Mouse (Mus musculus) heart, embryonic 14.5 days (tissue): ENCODE measurements at regions not wholly inside any gene's neighbourhood (a gene's known extent, or its start where the extent isn't known, plus 50 kb on each side); places are given as distances from the start of the nearest gene placed in this dataset.

ENCODE experiments used
- ATAC-seq: fragments of 200-750 bp; cut with Nextera tagmentation; 2 replicates; pipeline ENCODE4 v1.8.0; 2017; ENCODE audit warnings: low read depth, moderate TSS enrichment; ENCODE audit not compliant: insufficient number of reproducible peaks, insufficient read depth, low FRiP score
- H3K27ac ChIP-seq, 2 experiments: fragments of 200-500 bp in 1 of 2; fragments of 300-500 bp in 1 of 2; sonication (generic) in 1 of 2; replicated peaks in 1 of 2; 2 replicates each; pipeline ENCODE4 v1.5.1; 2012 to 2014; ENCODE audit warnings: low read depth in 2 of 2, low read length in 2 of 2, control low read depth in 1 of 2, mild to moderate bottlenecking in 1 of 2, mixed read lengths in 1 of 2; ENCODE audit not compliant: control insufficient read depth in 1 of 2, insufficient read depth in 1 of 2
- H3K27me3 ChIP-seq: fragments of 300-500 bp; sonication (generic); 2 replicates; pipeline ENCODE4 v1.6.1; 2014; ENCODE audit warnings: mild to moderate bottlenecking, low read length, control low read depth; ENCODE audit not compliant: control insufficient read depth, insufficient read depth
- H3K36me3 ChIP-seq: fragments of 300-500 bp; sonication (generic); 2 replicates; pipeline ENCODE4 v1.6.1; 2014; ENCODE audit warnings: mild to moderate bottlenecking, control low read depth, low read length, mixed read lengths; ENCODE audit not compliant: control insufficient read depth, insufficient read depth
- H3K4me1 ChIP-seq, 2 experiments: fragments of 200-500 bp in 1 of 2; fragments of 300-500 bp in 1 of 2; sonication (generic) in 1 of 2; 2 replicates each; pipeline ENCODE4 v1.6.1; 2012 to 2014; ENCODE audit warnings: low read length in 2 of 2, control low read depth in 1 of 2, mixed read lengths in 1 of 2; ENCODE audit not compliant: control insufficient read depth in 2 of 2, insufficient read depth in 2 of 2
- H3K4me2 ChIP-seq: fragments of 300-500 bp; sonication (generic); 2 replicates; pipeline ENCODE4 v1.6.1; 2014; ENCODE audit warnings: mild to moderate bottlenecking, low read length
- H3K4me3 ChIP-seq, 2 experiments: fragments of 200-500 bp in 1 of 2; fragments of 300-500 bp in 1 of 2; sonication (generic) in 1 of 2; 2 replicates each; pipeline ENCODE4 v1.5.1; 2012 to 2014; ENCODE audit warnings: low read length in 2 of 2, mild to moderate bottlenecking in 2 of 2, control low read depth in 1 of 2, low read depth in 1 of 2, moderate library complexity in 1 of 2; ENCODE audit not compliant: control insufficient read depth in 1 of 2, insufficient read depth in 1 of 2
- H3K9ac ChIP-seq: fragments of 300-500 bp; sonication (generic); 2 replicates; pipeline ENCODE4 v1.6.1; 2014; ENCODE audit warnings: mild to moderate bottlenecking, low read length
- H3K9me3 ChIP-seq: fragments of 300-500 bp; sonication (generic); 2 replicates; pipeline ENCODE4 v1.6.1; 2016; ENCODE audit warnings: low read length, control low read depth; ENCODE audit not compliant: control insufficient read depth
- WGBS: fragments of 180-500 bp; shearing (Covaris S2); extraction: QIAGEN DNeasy Blood & Tissue Kit; methylation state at CpG from one replicate; pipeline ENCODE4 v1.1.7; 2014; 5-methylcytosine and 5-hydroxymethylcytosine counted together

DNA sequence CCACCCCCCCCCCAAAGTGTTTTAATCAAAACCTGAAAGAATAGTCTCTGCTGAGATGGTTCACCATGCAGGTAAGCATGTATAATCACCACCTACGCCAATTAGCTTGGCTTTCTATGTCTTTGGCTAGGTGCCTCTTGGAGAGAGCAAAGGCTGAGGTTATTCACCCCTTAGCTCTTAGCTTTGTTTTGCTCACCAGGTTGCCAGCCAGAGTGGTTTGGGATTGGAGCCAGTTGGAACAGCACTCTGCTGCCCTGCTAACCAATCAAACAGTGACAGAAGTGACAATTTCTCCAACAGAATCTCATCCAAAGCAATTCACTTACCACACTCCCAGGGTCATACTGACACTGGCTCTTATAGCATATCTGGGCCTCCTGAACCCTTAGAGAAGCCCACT, 162.3 kb upstream of the Bcor start:
- Histone ChIP-seq H3K4me2 (no peak overlapping the region), H3K36me3 (no peaks in the 10 kb centered on the region), H3K27ac (no peak overlapping the region), H3K4me3 (no peak overlapping the region), H3K9ac (no peak overlapping the region), H3K4me1 (no peaks in the 10 kb centered on the region), H3K9me3 (no peaks in the 10 kb centered on the region), H3K27me3 (no peaks in the 10 kb centered on the region)
- no peak for ATAC-seq
- WGBS = 78% methylated on average over 1 of the region's 1 CpGs

DNA sequence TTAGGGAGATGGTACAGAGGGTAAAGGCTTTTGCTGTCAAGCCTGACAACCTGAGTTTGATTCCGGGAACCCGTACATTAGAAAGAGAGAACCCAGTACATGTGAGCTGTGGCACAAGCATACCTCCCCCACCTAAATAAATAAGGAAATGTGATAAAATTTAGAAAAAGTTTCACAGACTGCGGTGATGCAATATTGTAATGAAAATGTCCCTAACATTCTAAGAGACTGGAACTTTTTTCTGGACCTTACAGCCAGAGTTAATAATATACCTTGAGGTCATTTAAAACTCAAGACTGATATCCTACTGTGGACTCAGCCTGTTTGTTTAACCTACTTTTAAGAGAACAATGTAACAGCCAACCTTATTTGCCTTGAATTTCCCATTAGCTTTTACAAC, 163.1 kb upstream of the Bcor start:
- Histone ChIP-seq H3K27me3 (no peaks in the 10 kb centered on the region), H3K4me3 (no peak overlapping the region), H3K9ac (no peak overlapping the region), H3K4me2 (no peak overlapping the region), H3K9me3 (no peaks in the 10 kb centered on the region), H3K4me1 (no peaks in the 10 kb centered on the region), H3K36me3 (no peaks in the 10 kb centered on the region), H3K27ac (no peak overlapping the region)
- no peak for ATAC-seq
- 75% methylated on average over 3 of the region's 3 CpGs for WGBS

DNA sequence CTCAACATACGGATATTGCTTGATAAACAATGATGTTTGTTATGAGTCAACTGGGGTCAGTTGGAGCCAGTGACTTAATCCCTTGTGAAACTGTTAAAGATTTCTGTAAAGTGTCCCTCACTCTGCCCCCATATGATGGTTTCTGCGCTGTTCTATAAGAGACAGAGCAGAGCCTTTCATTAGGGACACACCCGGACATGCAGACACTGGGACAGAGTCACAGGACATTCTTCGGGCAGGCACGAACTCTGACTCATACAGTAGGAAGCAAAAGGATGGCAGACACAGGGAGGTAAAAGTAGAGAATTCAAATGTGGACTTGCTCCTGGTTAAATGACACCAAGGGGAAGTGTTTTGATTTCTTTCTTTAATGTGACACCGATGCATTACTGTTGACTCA, 163.7 kb upstream of the Bcor start:
- no peaks in the 10 kb centered on the region for H3K36me3 ChIP-seq
- 66% methylated on average over 6 of the region's 6 CpGs for WGBS
- H3K27ac ChIP-seq = no peak overlapping the region
- no peak for ATAC-seq
- no peaks in the 10 kb centered on the region for H3K27me3 ChIP-seq
- no peaks in the 10 kb centered on the region for H3K9me3 ChIP-seq
- no peak overlapping the region for H3K4me2 ChIP-seq
- no peak overlapping the region for H3K9ac ChIP-seq
- H3K4me1 ChIP-seq = no peaks in the 10 kb centered on the region
- no peak overlapping the region for H3K4me3 ChIP-seq

DNA sequence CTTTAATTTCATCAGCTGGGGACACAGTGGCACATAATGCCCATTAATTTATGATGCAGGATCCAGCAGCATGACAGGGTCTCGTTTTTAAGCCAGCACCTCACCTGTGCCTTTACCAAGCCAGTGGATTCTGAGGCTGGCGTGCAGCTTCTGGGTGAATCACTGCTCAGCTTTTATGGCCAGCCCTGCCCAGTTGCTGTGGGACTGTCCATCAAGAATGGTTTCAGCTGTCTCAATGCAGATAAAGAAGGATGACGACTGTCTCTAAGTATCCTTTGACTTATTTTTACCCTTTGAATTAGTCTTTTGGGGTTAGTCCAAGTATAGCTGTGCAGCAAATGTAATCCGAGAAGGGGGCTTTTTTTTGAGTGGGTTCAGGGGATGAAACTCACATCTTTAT, 167.3 kb upstream of the Bcor start:
- Histone ChIP-seq H3K4me2 (no peak overlapping the region), H3K36me3 (no peaks in the 10 kb centered on the region), H3K27ac (no peak overlapping the region), H3K27me3 (no peaks in the 10 kb centered on the region), H3K4me1 (no peaks in the 10 kb centered on the region), H3K9me3 (no peaks in the 10 kb centered on the region), H3K9ac (no peak overlapping the region), H3K4me3 (no peak overlapping the region)
- WGBS = 47% methylated on average over 4 of the region's 4 CpGs
- ATAC-seq = no peak

DNA sequence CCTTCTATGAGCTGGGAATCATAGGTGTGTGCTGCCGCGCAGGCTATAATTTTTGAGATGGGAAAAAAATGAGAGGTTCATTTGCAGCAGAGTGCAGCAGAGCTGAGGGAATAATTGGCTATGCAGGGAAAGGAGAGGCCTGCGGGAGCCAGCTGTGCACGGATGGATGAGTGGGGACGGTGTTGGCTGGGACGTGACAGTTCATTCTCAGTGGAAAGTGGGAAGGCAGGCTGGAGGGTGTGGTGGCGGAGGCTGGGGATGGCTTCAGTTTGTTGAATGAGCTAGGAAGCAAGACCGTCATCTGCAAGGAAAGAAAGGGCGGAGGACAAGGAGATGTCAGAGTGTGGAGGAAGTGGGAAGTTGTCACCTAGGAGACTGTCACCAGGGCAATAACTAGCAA, 180.4 kb upstream of the Bcor start:
- Histone ChIP-seq H3K4me3 (no peak overlapping the region), H3K4me1 (no peaks in the 10 kb centered on the region), H3K4me2 (no peak overlapping the region), H3K9ac (no peak overlapping the region), H3K27me3 (no peaks in the 10 kb centered on the region), H3K36me3 (no peaks in the 10 kb centered on the region), H3K27ac (no peak overlapping the region), H3K9me3 (no peaks in the 10 kb centered on the region)
- no peak for ATAC-seq
- 81% methylated on average over 9 of the region's 9 CpGs for WGBS

DNA sequence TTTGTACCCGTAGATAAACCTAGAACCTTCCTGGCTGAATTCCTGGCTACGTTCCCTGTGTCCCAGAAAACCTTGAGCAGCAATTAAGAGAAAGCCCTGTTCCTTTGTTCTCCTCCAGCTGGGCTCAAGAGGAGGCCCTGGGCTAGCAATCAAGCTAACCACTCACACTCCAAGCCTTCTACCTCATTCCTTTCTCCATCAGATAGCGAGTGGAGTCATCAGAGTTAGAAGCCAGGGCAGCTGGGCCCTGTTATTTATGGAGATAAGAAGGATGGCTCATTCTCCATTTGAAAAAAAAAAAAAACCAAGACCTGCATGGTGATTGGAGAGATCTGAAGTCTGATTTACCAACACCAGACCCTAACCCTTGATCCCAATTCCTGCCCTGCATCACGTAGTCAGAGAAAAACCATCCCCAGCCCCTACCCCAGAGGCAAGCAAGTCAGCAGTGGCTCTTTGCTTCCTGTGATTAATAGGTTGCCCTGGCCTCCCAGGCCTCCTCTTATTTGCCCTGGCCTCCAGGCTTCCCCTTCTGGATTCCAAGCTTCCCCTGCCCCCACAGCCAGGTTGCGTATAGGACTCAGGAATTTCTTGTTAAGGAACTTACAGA, 181.3 kb upstream of the Bcor start:
- no peak for ATAC-seq
- 57% methylated on average over 5 of the region's 5 CpGs for WGBS

DNA sequence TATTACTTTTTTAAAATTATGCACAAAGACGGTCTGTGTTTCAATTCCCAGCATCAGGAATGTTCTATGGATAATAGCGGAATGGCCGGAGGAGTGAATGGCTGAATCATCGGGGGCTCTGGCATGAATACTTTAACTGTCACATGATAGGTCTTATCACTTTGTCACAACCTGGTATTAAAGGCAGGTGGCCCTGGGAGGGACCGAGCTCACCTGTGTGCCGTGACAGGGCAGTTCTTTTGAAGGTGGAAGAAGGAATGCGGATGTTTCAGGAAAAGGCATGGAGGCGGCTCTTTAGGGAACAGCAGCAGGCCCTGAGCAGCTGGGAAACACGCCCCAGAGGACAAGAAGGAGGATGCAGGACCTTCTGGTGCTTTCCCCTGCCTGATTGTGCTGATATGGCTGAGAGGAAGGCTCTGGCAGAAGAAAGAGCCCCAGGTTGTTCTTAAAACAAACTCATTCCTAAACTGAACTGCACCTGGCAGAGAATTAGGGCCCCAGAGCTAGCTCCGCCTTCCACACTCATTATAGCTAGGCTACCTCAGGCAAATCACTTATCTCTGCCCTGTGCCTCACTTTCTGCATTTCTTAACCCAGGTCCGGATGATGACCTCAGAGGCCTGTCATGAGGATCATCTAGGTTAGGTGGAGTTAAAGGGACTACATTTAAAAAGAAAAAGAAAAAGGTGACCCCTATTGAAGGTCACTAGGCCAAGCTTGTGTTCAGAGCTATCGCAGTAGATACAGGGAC, 184.8 kb upstream of the Bcor start:
- Histone ChIP-seq H3K4me1 (no peaks in the 10 kb centered on the region), H3K9me3 (no peaks in the 10 kb centered on the region), H3K27me3 (no peaks in the 10 kb centered on the region), H3K27ac (no peak overlapping the region), H3K4me3 (no peak overlapping the region), H3K9ac (no peak overlapping the region), H3K36me3 (no peaks in the 10 kb centered on the region), H3K4me2 (no peak overlapping the region)
- 75% methylated on average over 12 of the region's 12 CpGs for WGBS
- no peak for ATAC-seq

More for the DNA sequence above, 181.3 kb upstream of the Bcor start:
- Histone ChIP-seq H3K27ac (no peak overlapping the region), H3K4me3 (no peak overlapping the region), H3K4me2 (no peak overlapping the region), H3K4me1 (no peaks in the 10 kb centered on the region), H3K9ac (no peak overlapping the region), H3K27me3 (no peaks in the 10 kb centered on the region), H3K9me3 (no peaks in the 10 kb centered on the region), H3K36me3 (no peaks in the 10 kb centered on the region)

DNA sequence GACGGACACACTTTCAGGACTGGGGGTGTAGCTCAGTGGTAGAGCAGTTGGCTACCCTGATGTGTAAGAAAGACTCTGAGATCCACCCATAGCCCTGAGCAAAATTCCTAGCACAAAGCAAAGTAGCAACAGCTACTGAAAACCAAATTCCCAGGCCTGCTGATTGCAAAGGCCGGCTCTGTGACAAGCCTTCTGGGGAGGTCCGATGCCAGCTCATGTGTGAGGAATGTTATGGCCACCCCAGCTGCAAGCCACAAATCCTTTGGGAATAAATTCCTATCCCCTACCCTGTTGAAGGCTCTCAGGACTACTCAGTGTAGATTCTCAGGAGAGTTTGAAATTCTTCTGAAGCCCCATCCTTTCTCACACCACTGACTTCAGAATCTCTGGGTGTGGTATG, 186.7 kb upstream of the Bcor start:
- Histone ChIP-seq H3K27ac (no peak overlapping the region), H3K36me3 (no peaks in the 10 kb centered on the region), H3K4me1 (no peaks in the 10 kb centered on the region), H3K9me3 (no peaks in the 10 kb centered on the region), H3K4me2 (no peak overlapping the region), H3K9ac (no peak overlapping the region), H3K27me3 (no peaks in the 10 kb centered on the region), H3K4me3 (no peak overlapping the region)
- ATAC-seq = no peak
- WGBS = 54% methylated on average over 3 of the region's 3 CpGs
